Mouse (Mus musculus): ENCODE results near the gene Plcl1.

DNA sequence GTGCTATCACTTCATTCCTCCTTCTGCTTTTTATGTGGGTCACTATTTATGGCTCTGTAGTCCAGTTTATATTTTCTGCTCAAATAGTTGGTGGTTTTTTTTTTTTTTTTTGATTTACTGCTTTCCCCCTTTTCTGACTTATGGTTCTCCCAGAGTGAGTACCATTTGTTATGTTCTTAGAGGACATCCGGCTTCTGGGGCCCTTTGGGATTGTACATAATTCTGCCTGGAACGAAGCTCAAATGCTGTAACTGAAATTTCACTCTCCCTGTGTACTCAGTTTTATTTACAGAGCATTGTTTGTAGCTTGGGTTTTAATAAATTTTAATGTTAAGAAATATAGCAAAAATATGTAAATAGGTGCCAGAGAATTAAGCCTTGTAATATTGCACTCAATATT, 200.2 kb downstream of the Plcl1 start:
- TF ChIP-seq CTCF (IDR thresholded peaks at IDR 0.05; ENCODE audit: control insufficient read depth, insufficient read depth, insufficient replicate concordance, low read depth, low read length), result no peak
- TF ChIP-seq POLR2A (IDR thresholded peaks at IDR 0.05; ENCODE audit: control insufficient read depth, low read depth, low read length), result no peak

All from testis, adult 2 months (tissue).